Mouse (Mus musculus) kidney, adult 9 months (tissue): ENCODE measurements around the gene Srrm4.

Experiments
- DNase-seq: peaks from one replicate; pipeline ENCODE4 v3.0.0; 2022

Gene Srrm4

GRCm38 (mm10) chr5:116400042-116400730 is 191.4 kb downstream of the Srrm4 start:
- no peak for DNase-seq

GRCm38 (mm10) chr5:116396104-116396503 is 195.5 kb downstream of the Srrm4 start:
- DNase-seq, result no peak

- no peak for DNase-seq
These were observed 199.0 kb downstream of the Srrm4 start for GRCm38 (mm10) chr5:116392603-116393002.

GRCm38 (mm10) chr5:116389856-116390542 is 201.6 kb downstream of the Srrm4 start:
- peak; percentile 30 for DNase-seq

- no peak for DNase-seq
These were observed 202.3 kb downstream of the Srrm4 start for GRCm38 (mm10) chr5:116389321-116389720.
